Mouse (Mus musculus) liver, adult 2 months (tissue): ENCODE data around the gene Iyd.

Source experiments
- CTCF ChIP-seq: fragments of 200-500 bp; IDR thresholded peaks from 2 replicates; pipeline ENCODE4 v1.5.1; 2011; ENCODE audit warnings: low read depth, low read length, control low read depth
- POLR2A ChIP-seq: fragments of 200-500 bp; IDR thresholded peaks from 2 replicates; pipeline ENCODE4 v1.6.1; 2011; ENCODE audit warnings: low read length, control low read depth; ENCODE audit not compliant: insufficient read depth; ENCODE audit errors: extremely low read depth

GRCm38 (mm10) chr10:3596697-3597096, 56.7 kb downstream of the Iyd start:
- no peak for TF ChIP-seq POLR2A
- no peak for TF ChIP-seq CTCF
